Mouse (Mus musculus): Measurements from ENCODE around the gene Ctse. TPM values are rescaled to one million over a fixed set of nuclear protein-coding genes. Genes with fewer than 3 reads are reported as not detected.

Ctse gene
- polyA plus RNA-seq, 1 experiment = 6.4 TPM

GRCm38 (mm10) chr1:131714388-131715337, 76.6 kb downstream of the Ctse start:
- Histone ChIP-seq H3K4me1 (replicated peaks; ENCODE audit: control insufficient read depth, insufficient read depth, low read length) (peaks cover 2% of the 10 kb centered on the region; the same call in 1 of the 2 replicates), H3K27me3 (ENCODE audit: control insufficient read depth, insufficient read depth, low read length) (no peaks in the 10 kb centered on the region), H3K4me3 (ENCODE audit: control insufficient read depth, insufficient read depth, low read length) (no peak overlapping the region), H3K27ac (ENCODE audit: control insufficient read depth, insufficient read depth, low read length) (no peak overlapping the region), H3K36me3 (ENCODE audit: control insufficient read depth, insufficient read depth, low read length) (no peaks in the 10 kb centered on the region)
- WGBS = 88% methylated on average over 20 of the region's 20 CpGs
- TF ChIP-seq CTCF (IDR thresholded peaks at IDR 0.05; ENCODE audit: borderline replicate concordance, control insufficient read depth, extremely low read depth, insufficient read depth, low read length, poor library complexity) (no peak), POLR2A (IDR thresholded peaks at IDR 0.05; ENCODE audit: control insufficient read depth, extremely low read depth, insufficient read depth, low read length, poor library complexity) (no peak)
- DNase-seq = no peak

GRCm38 (mm10) chr1:131718952-131719694, 81.0 kb downstream of the Ctse start:
- Histone ChIP-seq H3K27ac (ENCODE audit: control insufficient read depth, insufficient read depth, low read length) (no peak overlapping the region), H3K4me3 (ENCODE audit: control insufficient read depth, insufficient read depth, low read length) (no peak overlapping the region), H3K36me3 (ENCODE audit: control insufficient read depth, insufficient read depth, low read length) (no peaks in the 10 kb centered on the region), H3K27me3 (ENCODE audit: control insufficient read depth, insufficient read depth, low read length) (no peaks in the 10 kb centered on the region), H3K4me1 (replicated peaks; ENCODE audit: control insufficient read depth, insufficient read depth, low read length) (peaks cover 2% of the 10 kb centered on the region; the same call in 1 of the 2 replicates)
- peak; percentile 27 for DNase-seq
- no peak for TF ChIP-seq CTCF (IDR thresholded peaks at IDR 0.05; ENCODE audit: borderline replicate concordance, control insufficient read depth, extremely low read depth, insufficient read depth, low read length, poor library complexity)
- TF ChIP-seq POLR2A (IDR thresholded peaks at IDR 0.05; ENCODE audit: control insufficient read depth, extremely low read depth, insufficient read depth, low read length, poor library complexity) = no peak
- 80% methylated on average over 16 of the region's 16 CpGs for WGBS

- TF ChIP-seq POLR2A (IDR thresholded peaks at IDR 0.05; ENCODE audit: control insufficient read depth, extremely low read depth, insufficient read depth, low read length, poor library complexity) = no peak
- no peak for TF ChIP-seq CTCF (IDR thresholded peaks at IDR 0.05; ENCODE audit: borderline replicate concordance, control insufficient read depth, extremely low read depth, insufficient read depth, low read length, poor library complexity)
Measured at GRCm38 (mm10) chr1:131721989-131722388, 83.9 kb downstream of the Ctse start.

GRCm38 (mm10) chr1:131723549-131723948, 85.4 kb downstream of the Ctse start:
- H3K27me3 ChIP-seq (ENCODE audit: control insufficient read depth, insufficient read depth, low read length) = no peaks in the 10 kb centered on the region
- no peak for TF ChIP-seq POLR2A (IDR thresholded peaks at IDR 0.05; ENCODE audit: control insufficient read depth, extremely low read depth, insufficient read depth, low read length, poor library complexity)
- TF ChIP-seq CTCF (IDR thresholded peaks at IDR 0.05; ENCODE audit: borderline replicate concordance, control insufficient read depth, extremely low read depth, insufficient read depth, low read length, poor library complexity) = no peak
- peaks cover 2% of the 10 kb centered on the region; the same call in 1 of the 2 replicates for H3K4me1 ChIP-seq (replicated peaks; ENCODE audit: control insufficient read depth, insufficient read depth, low read length)
- H3K4me3 ChIP-seq (ENCODE audit: control insufficient read depth, insufficient read depth, low read length) = no peak overlapping the region
- WGBS = 47% methylated on average over 4 of the region's 4 CpGs
- no peak overlapping the region for H3K27ac ChIP-seq (ENCODE audit: control insufficient read depth, insufficient read depth, low read length)
- DNase-seq = no peak
- no peaks in the 10 kb centered on the region for H3K36me3 ChIP-seq (ENCODE audit: control insufficient read depth, insufficient read depth, low read length)

More at GRCm38 (mm10) chr1:131721989-131722388, 83.9 kb downstream of the Ctse start:
- Histone ChIP-seq H3K4me3 (ENCODE audit: control insufficient read depth, insufficient read depth, low read length) (no peak overlapping the region), H3K27me3 (ENCODE audit: control insufficient read depth, insufficient read depth, low read length) (no peaks in the 10 kb centered on the region), H3K27ac (ENCODE audit: control insufficient read depth, insufficient read depth, low read length) (no peak overlapping the region), H3K4me1 (replicated peaks; ENCODE audit: control insufficient read depth, insufficient read depth, low read length) (peaks cover 2% of the 10 kb centered on the region; the same call in 1 of the 2 replicates), H3K36me3 (ENCODE audit: control insufficient read depth, insufficient read depth, low read length) (no peaks in the 10 kb centered on the region)
- no peak for DNase-seq
- 87% methylated on average over 3 of the region's 3 CpGs for WGBS

Other genes with a start within 250 kb of the Ctse start
- 28.3 and 37.6 TPM in 2 replicates for gene Srgap2, start 111.0 kb upstream of the Ctse start, polyA plus RNA-seq (2012; rRNA removed)
- 1.8 and 1.9 TPM in 2 replicates for gene Fam72a, start 110.4 kb upstream of the Ctse start, polyA plus RNA-seq (2012; rRNA removed)
- 0.04 TPM in 1 of 2 replicates, not detected in the other for gene Avpr1b, start 39.1 kb upstream of the Ctse start, polyA plus RNA-seq (2012; rRNA removed)
- 4.7 and 8.0 TPM in 2 replicates for gene Rab7b, start 50.4 kb downstream of the Ctse start, polyA plus RNA-seq (2012; rRNA removed)
- gene Slc26a9, start 105.7 kb downstream of the Ctse start, polyA plus RNA-seq (2012; rRNA removed) = 0.99 and 1.1 TPM in 2 replicates
- gene Pm20d1, start 159.1 kb downstream of the Ctse start, polyA plus RNA-seq (2012; rRNA removed) = 1.3 TPM in 2 replicates
- 64.7 and 73.5 TPM in 2 replicates for gene Slc41a1, start 189.2 kb downstream of the Ctse start, polyA plus RNA-seq (2012; rRNA removed)
- 42.3 and 49.6 TPM in 2 replicates for gene Rab29, start 228.9 kb downstream of the Ctse start, polyA plus RNA-seq (2012; rRNA removed)

All from thymus, adult 2 months (tissue).